Mouse (Mus musculus) forebrain, embryonic 16.5 days (tissue): Measurements from ENCODE around the gene Tecpr1. TPM values are rescaled to one million over a fixed set of nuclear protein-coding genes. Genes with fewer than 3 reads are reported as not detected.

Source experiments
- ATAC-seq: fragments of 200-750 bp; cut with Nextera tagmentation; 2 replicates; pipeline ENCODE4 v1.8.0; 2017; ENCODE audit warnings: mild to moderate bottlenecking, moderate library complexity
- H3K27ac ChIP-seq: fragments of 300-500 bp; sonication (generic); 2 replicates; pipeline ENCODE4 v1.5.1; 2014; ENCODE audit warnings: low read length, control low read depth
- H3K27me3 ChIP-seq: fragments of 300-500 bp; sonication (generic); replicated peaks from 2 replicates; pipeline ENCODE4 v1.6.1; 2014; ENCODE audit warnings: low read length; ENCODE audit not compliant: control insufficient read depth, insufficient read depth
- H3K36me3 ChIP-seq: fragments of 300-500 bp; sonication (generic); 2 replicates; pipeline ENCODE4 v1.6.1; 2014; ENCODE audit not compliant: control insufficient read depth, insufficient read depth
- H3K4me1 ChIP-seq: fragments of 300-500 bp; sonication (generic); replicated peaks from 2 replicates; pipeline ENCODE4 v1.6.1; 2014; ENCODE audit warnings: low read length; ENCODE audit not compliant: control insufficient read depth, insufficient read depth
- H3K4me2 ChIP-seq: fragments of 300-500 bp; sonication (generic); 2 replicates; pipeline ENCODE4 v1.6.1; 2014; ENCODE audit warnings: mild to moderate bottlenecking, low read length, control low read depth
- H3K4me3 ChIP-seq: fragments of 300-500 bp; sonication (generic); replicated peaks from 2 replicates; pipeline ENCODE4 v1.5.1; 2014; ENCODE audit warnings: mild to moderate bottlenecking, low read length, control low read depth
- H3K9ac ChIP-seq: fragments of 300-500 bp; sonication (generic); replicated peaks from 2 replicates; pipeline ENCODE4 v1.6.1; 2014; ENCODE audit warnings: low read depth, low read length, control low read depth
- H3K9me3 ChIP-seq: fragments of 300-500 bp; sonication (generic); 2 replicates; pipeline ENCODE4 v1.6.1; 2016; ENCODE audit warnings: low read length; ENCODE audit not compliant: control insufficient read depth
- polyA plus RNA-seq: library from polyadenylated mRNA; unstranded; fragments of >200 nt; fragmentation: Nextera tagmentation; extraction: Ambion mirVana; gene quantifications from 2 replicates; pipeline ENCODE4 v1.2.1, GENCODE M21; 2015

The Tecpr1 gene
- polyA plus RNA-seq, 1 experiment from 2014 or later: 57.4 TPM

DNA sequence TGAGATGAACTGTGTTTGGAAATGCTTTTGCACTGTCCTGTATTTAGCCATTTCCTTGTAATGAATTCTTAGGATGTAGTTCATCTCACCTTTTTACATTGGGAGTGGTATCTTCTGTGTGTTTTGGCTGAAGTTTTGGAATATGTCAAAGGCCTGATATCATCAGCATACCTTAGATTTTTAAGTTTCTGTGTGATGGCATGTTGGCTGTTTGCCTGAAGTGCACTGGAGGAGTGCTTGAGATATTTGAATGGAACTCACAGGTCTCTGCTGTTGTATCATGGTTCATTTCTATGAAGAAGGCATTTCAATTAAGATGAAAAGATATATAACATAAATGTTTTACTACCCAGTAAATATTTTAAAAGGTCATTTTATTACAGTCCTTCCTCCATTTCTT, 76.5 kb downstream of the Tecpr1 start:
- Histone ChIP-seq H3K27me3 (no peaks in the 10 kb centered on the region), H3K36me3 (peaks cover 12% of the 10 kb centered on the region), H3K9ac (no peak overlapping the region), H3K4me3 (no peak overlapping the region), H3K4me2 (no peak overlapping the region), H3K9me3 (no peaks in the 10 kb centered on the region), H3K4me1 (no peaks in the 10 kb centered on the region), H3K27ac (no peak overlapping the region)
- no peak for ATAC-seq

Other genes with a start within 250 kb of the Tecpr1 start
- 95.7 and 97.2 TPM in 2 replicates for gene Ccz1, start 208.7 kb downstream of the Tecpr1 start, polyA plus RNA-seq
- gene Ocm, start 196.9 kb downstream of the Tecpr1 start, polyA plus RNA-seq: not detected in 2 replicates
- 9.4 TPM in 2 replicates for gene Lmtk2, start 123.2 kb downstream of the Tecpr1 start, polyA plus RNA-seq
- gene Bhlha15, start 33.3 kb downstream of the Tecpr1 start, polyA plus RNA-seq: 0.05 and 0.09 TPM in 2 replicates
- 94.7 and 98.0 TPM in 2 replicates for gene Bri3, start 20.8 kb upstream of the Tecpr1 start, polyA plus RNA-seq
- gene Baiap2l1, start 134.5 kb upstream of the Tecpr1 start, polyA plus RNA-seq: 1.5 and 1.6 TPM in 2 replicates